Mouse (Mus musculus) stomach, postnatal 0 days (tissue): Measurements from ENCODE around the gene Scamp4. TPM values are rescaled to one million over a fixed set of nuclear protein-coding genes. Genes with fewer than 3 reads are reported as not detected.

Experiments
- ATAC-seq: fragments of 200-750 bp; cut with Nextera tagmentation; 2 replicates; pipeline ENCODE4 v1.8.0; 2017; ENCODE audit not compliant: low FRiP score, low TSS enrichment
- DNase-seq: peaks from one replicate; pipeline ENCODE4 v3.0.0-alpha.2; 2016; ENCODE audit warnings: low spot score
- H3K27ac ChIP-seq: fragments of 300-500 bp; sonication (generic); replicated peaks from 2 replicates; pipeline ENCODE4 v1.5.1; 2014; ENCODE audit warnings: mild to moderate bottlenecking, control low read depth
- H3K27me3 ChIP-seq: fragments of 300-500 bp; sonication (generic); 2 replicates; pipeline ENCODE4 v1.6.1; 2014; ENCODE audit warnings: low read length; ENCODE audit not compliant: control insufficient read depth, insufficient read depth
- H3K36me3 ChIP-seq: fragments of 300-500 bp; sonication (generic); 2 replicates; pipeline ENCODE4 v1.6.1; 2014; ENCODE audit warnings: low read length, mixed read lengths; ENCODE audit not compliant: control insufficient read depth, insufficient read depth
- H3K4me1 ChIP-seq: fragments of 300-500 bp; sonication (generic); replicated peaks from 2 replicates; pipeline ENCODE4 v1.6.1; 2014; ENCODE audit warnings: antibody characterized with exemption; ENCODE audit not compliant: control insufficient read depth, insufficient read depth
- H3K4me2 ChIP-seq: fragments of 300-500 bp; sonication (generic); replicated peaks from 2 replicates; pipeline ENCODE4 v1.6.1; 2014; ENCODE audit warnings: low read depth, mild to moderate bottlenecking, control low read depth, moderate library complexity
- H3K4me3 ChIP-seq: fragments of 300-500 bp; sonication (generic); 2 replicates; pipeline ENCODE4 v1.5.1; 2014; ENCODE audit warnings: low read depth, low read length, control low read depth
- H3K9ac ChIP-seq: fragments of 300-500 bp; sonication (generic); 2 replicates; pipeline ENCODE4 v1.6.1; 2014; ENCODE audit warnings: mild to moderate bottlenecking, low read length, control low read depth, mixed read lengths
- H3K9me3 ChIP-seq: fragments of 300-500 bp; sonication (generic); 2 replicates; pipeline ENCODE4 v1.6.1; 2016; ENCODE audit warnings: low read length; ENCODE audit not compliant: control insufficient read depth
- CTCF ChIP-seq: IDR thresholded peaks from 2 replicates; pipeline ENCODE4 v1.5.1; 2016; ENCODE audit warnings: antibody characterized with exemption, low read depth, mild to moderate bottlenecking, moderate library complexity
- EP300 ChIP-seq: optimal IDR thresholded peaks from 2 replicates; pipeline ENCODE3; 2016; ENCODE audit warnings: antibody characterized with exemption
- WGBS: fragments of 180-500 bp; shearing (Covaris S2); extraction: QIAGEN DNeasy Blood & Tissue Kit; methylation state at CpG from one replicate; pipeline ENCODE4 v1.1.7; 2014; 5-methylcytosine and 5-hydroxymethylcytosine counted together
- polyA plus RNA-seq: library from polyadenylated mRNA; unstranded; fragments of >200 nt; fragmentation: Nextera tagmentation; extraction: Ambion mirVana; gene quantifications from 2 replicates; pipeline ENCODE4 v1.2.1, GENCODE M21; 2015

Gene Scamp4
- polyA plus RNA-seq, 1 experiment from 2014 or later: 67.8 TPM

GRCm38 (mm10) chr10:80576351-80577194 is 26.1 kb upstream of the Scamp4 start:
- H3K4me2 ChIP-seq: peak overlapping the region; percentile 92
- no peaks in the 10 kb centered on the region for H3K36me3 ChIP-seq
- WGBS: 0% methylated on average over 75 of the region's 96 CpGs
- H3K9ac ChIP-seq: peak overlapping the region; percentile 75
- H3K27ac ChIP-seq: peak overlapping the region; percentile 88
- no peaks in the 10 kb centered on the region for H3K9me3 ChIP-seq
- ATAC-seq (peak; percentile 6), DNase-seq (peak; percentile 81)
- peak; percentile 39 for TF ChIP-seq CTCF
- no peak for TF ChIP-seq EP300
- H3K4me1 ChIP-seq: peaks cover 7% of the 10 kb centered on the region
- H3K27me3 ChIP-seq: no peaks in the 10 kb centered on the region
- peak overlapping the region; percentile 75 for H3K4me3 ChIP-seq

GRCm38 (mm10) chr10:80577195-80578130 is 25.2 kb upstream of the Scamp4 start, which contains the start of gene Klf16:
Gene Klf16, minus strand, starts transcription at chr10:80577321.
- peak; percentile 89 for ATAC-seq
- WGBS: 1% methylated on average over 55 of the region's 97 CpGs

GRCm38 (mm10) chr10:80578131-80578750 is 24.4 kb upstream of the Scamp4 start:
- Histone ChIP-seq H3K4me2 (peak overlapping the region; percentile 92), H3K36me3 (0 out of 2 replicates have a peak, but pooled peaks cover under 1% of the 10 kb centered on the region), H3K27ac (peak overlapping the region; percentile 88), H3K4me3 (peak overlapping the region; percentile 75), H3K9ac (peak overlapping the region; percentile 52), H3K4me1 (peaks cover 7% of the 10 kb centered on the region), H3K9me3 (no peaks in the 10 kb centered on the region), H3K27me3 (no peaks in the 10 kb centered on the region)
- ATAC-seq (peak; percentile 54), DNase-seq (peak; percentile 90)
- WGBS: under 1% methylated on average over 29 of the region's 29 CpGs
- TF ChIP-seq CTCF (peak; percentile 94), EP300 (no peak)

More at GRCm38 (mm10) chr10:80577195-80578130, 25.2 kb upstream of the Scamp4 start, which contains the start of gene Klf16:
- Histone ChIP-seq H3K9me3 (no peaks in the 10 kb centered on the region), H3K4me2 (peak within 1 kb of the TSS; percentile 92), H3K27me3 (no peaks in the 10 kb centered on the region), H3K9ac (peak within 1 kb of the TSS; percentile 75), H3K4me1 (peaks cover 7% of the 10 kb centered on the region), H3K4me3 (peak within 1 kb of the TSS; percentile 75), H3K27ac (peak within 1 kb of the TSS; percentile 88), H3K36me3 (no peaks in the 10 kb centered on the region)
- no peak; the same call in 1 of the 2 replicates for TF ChIP-seq CTCF
- no peak for TF ChIP-seq EP300
- DNase-seq: peak; percentile 99

- WGBS: 6% methylated on average over 8 of the region's 8 CpGs
- no peak for ATAC-seq
- Histone ChIP-seq H3K4me2 (peak overlapping the region; percentile 92), H3K4me3 (0 out of 2 replicates have a peak overlapping the region, but pooled peaks have one; percentile 75), H3K36me3 (0 out of 2 replicates have a peak, but pooled peaks cover 7% of the 10 kb centered on the region), H3K27me3 (no peaks in the 10 kb centered on the region), H3K4me1 (peaks cover 7% of the 10 kb centered on the region), H3K9ac (peak overlapping the region; percentile 52; the same call in 1 of the 2 replicates), H3K27ac (peak overlapping the region; percentile 88; the same call in 1 of the 2 replicates), H3K9me3 (no peaks in the 10 kb centered on the region)
- peak; percentile 79 for DNase-seq
- peak; percentile 81 for TF ChIP-seq CTCF
- no peak for TF ChIP-seq EP300
These were observed 23.8 kb upstream of the Scamp4 start for GRCm38 (mm10) chr10:80578911-80579310.

- peaks cover 19% of the 10 kb centered on the region for H3K36me3 ChIP-seq
- WGBS: 87% methylated on average over 5 of the region's 5 CpGs
These were observed 19.6 kb upstream of the Scamp4 start for GRCm38 (mm10) chr10:80583047-80583446.

More at GRCm38 (mm10) chr10:80583047-80583446, 19.6 kb upstream of the Scamp4 start:
- DNase-seq (no peak), ATAC-seq (no peak)
- Histone ChIP-seq H3K4me1 (no peaks in the 10 kb centered on the region), H3K9ac (no peak overlapping the region), H3K4me3 (no peak overlapping the region), H3K27me3 (no peaks in the 10 kb centered on the region), H3K9me3 (no peaks in the 10 kb centered on the region), H3K4me2 (no peak overlapping the region), H3K27ac (no peak overlapping the region)
- TF ChIP-seq EP300 (no peak), CTCF (no peak)
